Mouse (Mus musculus) testis, adult 2 months (tissue): Measurements from ENCODE around the gene 4931406C07Rik. TPM values are rescaled to one million over a fixed set of nuclear protein-coding genes. Genes with fewer than 3 reads are reported as not detected.

Experiments
- H3K27ac ChIP-seq: fragments of 200-500 bp; 2 replicates; pipeline ENCODE4 v1.5.1; 2012; ENCODE audit warnings: low read depth, low read length; ENCODE audit not compliant: control insufficient read depth, insufficient read depth
- H3K27me3 ChIP-seq: fragments of 200-500 bp; 2 replicates; pipeline ENCODE4 v1.6.1; 2012; ENCODE audit warnings: mild to moderate bottlenecking, low read length, moderate library complexity; ENCODE audit not compliant: control insufficient read depth, insufficient read depth
- H3K36me3 ChIP-seq: fragments of 200-500 bp; 2 replicates; pipeline ENCODE4 v1.6.1; 2012; ENCODE audit warnings: mild to moderate bottlenecking, low read length; ENCODE audit not compliant: control insufficient read depth, insufficient read depth
- H3K4me1 ChIP-seq: fragments of 200-500 bp; 2 replicates; pipeline ENCODE4 v1.6.1; 2012; ENCODE audit warnings: low read length; ENCODE audit not compliant: control insufficient read depth, insufficient read depth
- H3K4me3 ChIP-seq: fragments of 200-500 bp; 2 replicates; pipeline ENCODE4 v1.5.1; 2012; ENCODE audit warnings: low read depth, mild to moderate bottlenecking, low read length, moderate library complexity, mixed read lengths; ENCODE audit not compliant: control insufficient read depth
- CTCF ChIP-seq: fragments of 200-500 bp; IDR thresholded peaks from 2 replicates; pipeline ENCODE4 v1.5.1; 2012; ENCODE audit warnings: low read depth, mild to moderate bottlenecking, inconsistent platforms, low read length, moderate library complexity; ENCODE audit not compliant: control insufficient read depth, insufficient read depth, insufficient replicate concordance
- POLR2A ChIP-seq: fragments of 200-500 bp; IDR thresholded peaks from 2 replicates; pipeline ENCODE4 v1.6.1; 2012; ENCODE audit warnings: low read depth, mild to moderate bottlenecking, inconsistent platforms, low read length, moderate library complexity; ENCODE audit not compliant: control insufficient read depth
- polyA plus RNA-seq: library from polyadenylated mRNA; depleted of rRNA; stranded (reverse); fragments of >200 nt; gene quantifications from 2 replicates; pipeline ENCODE4 v1.2.3, GENCODE M21; 2012

4931406C07Rik gene
- polyA plus RNA-seq, 1 experiment, result 17.7 TPM

DNA sequence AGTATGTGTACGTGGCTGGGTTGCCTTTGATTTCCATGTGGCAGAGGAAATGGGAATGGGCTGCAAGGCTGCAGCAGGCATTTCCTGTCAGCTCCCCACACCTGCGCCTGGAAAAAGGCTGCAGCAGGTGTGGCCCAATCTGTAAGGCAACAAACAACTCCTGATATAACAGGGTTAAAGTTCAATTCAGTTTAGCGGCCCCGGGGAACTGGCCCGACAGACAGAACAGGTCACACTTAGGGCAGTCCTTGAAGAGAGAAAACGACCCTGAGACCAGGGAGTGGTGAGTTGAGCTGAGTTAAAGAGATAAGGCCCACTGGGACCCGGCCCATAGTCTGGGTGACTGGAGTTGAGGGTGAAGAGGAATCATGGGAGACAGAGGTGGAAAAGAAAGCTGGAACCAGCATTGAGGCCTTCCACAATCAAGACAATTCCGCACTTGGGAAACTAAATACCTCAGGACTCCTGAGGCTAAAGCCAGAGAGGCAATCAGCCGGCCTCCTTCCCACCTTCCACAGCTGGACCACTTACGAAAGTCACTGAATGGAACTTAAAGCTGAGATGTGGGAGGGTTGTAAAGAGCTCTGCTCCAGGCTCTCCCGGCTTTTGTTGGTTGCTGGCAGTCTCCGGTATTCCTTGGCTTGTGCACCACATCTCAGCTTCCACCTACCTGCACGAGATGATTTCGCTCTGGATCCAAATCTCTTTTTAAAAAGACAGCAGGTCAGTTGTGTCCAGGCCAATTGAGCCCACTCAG lies 60.8 kb downstream of the 4931406C07Rik start:
- no peak for TF ChIP-seq CTCF
- no peak for TF ChIP-seq POLR2A

DNA sequence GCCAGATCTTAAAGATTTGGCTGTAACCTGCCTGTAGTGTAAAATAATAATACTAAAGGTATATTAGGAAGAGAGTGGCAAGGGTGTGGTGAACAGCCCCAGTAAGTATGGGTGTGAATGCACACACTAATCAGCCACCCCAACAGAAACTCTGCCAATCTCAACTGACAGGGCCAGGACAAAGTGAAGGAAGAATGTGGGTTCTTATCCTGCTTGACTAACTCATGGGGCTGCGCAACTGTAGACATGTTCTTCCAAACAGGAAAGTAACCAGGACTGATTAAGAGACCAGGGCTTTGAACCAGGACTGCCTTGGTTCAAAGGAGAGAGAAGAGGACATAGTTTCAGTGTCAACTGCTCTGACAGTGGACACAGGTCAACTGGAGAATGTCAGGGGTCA lies 64.1 kb downstream of the 4931406C07Rik start:
- H3K27ac ChIP-seq, result no peak overlapping the region
- TF ChIP-seq CTCF (no peak), POLR2A (no peak)
- H3K4me1 ChIP-seq, result peaks cover 12% of the 10 kb centered on the region
- no peak overlapping the region for H3K4me3 ChIP-seq
- H3K36me3 ChIP-seq, result no peaks in the 10 kb centered on the region
- H3K27me3 ChIP-seq, result no peaks in the 10 kb centered on the region

More for the DNA sequence above, 60.8 kb downstream of the 4931406C07Rik start:
- Histone ChIP-seq H3K4me1 (no peaks in the 10 kb centered on the region), H3K36me3 (no peaks in the 10 kb centered on the region), H3K27ac (no peak overlapping the region), H3K4me3 (no peak overlapping the region), H3K27me3 (no peaks in the 10 kb centered on the region)

DNA sequence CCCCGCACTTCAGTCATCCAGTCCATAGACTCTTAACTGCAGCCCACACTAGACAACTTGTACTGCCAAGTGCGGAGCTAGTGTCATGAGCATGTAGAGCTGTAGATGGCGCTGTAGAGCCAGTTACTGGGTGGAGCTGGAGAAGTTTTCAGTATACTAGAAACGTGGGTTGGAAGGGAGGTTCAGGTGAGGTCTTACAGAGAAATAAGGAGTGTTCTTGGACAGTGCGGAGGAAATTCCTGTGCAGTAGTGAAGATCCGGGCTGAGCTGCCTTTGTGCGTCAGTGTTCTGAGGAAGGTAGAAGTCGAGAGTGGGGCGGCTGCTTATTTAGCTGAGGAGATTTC lies 64.7 kb downstream of the 4931406C07Rik start:
- Histone ChIP-seq H3K4me1 (peaks cover 12% of the 10 kb centered on the region), H3K4me3 (no peak overlapping the region), H3K36me3 (no peaks in the 10 kb centered on the region), H3K27ac (no peak overlapping the region), H3K27me3 (no peaks in the 10 kb centered on the region)
- TF ChIP-seq POLR2A, result no peak
- TF ChIP-seq CTCF, result peak; percentile 47; the same call in 1 of the 2 replicates

DNA sequence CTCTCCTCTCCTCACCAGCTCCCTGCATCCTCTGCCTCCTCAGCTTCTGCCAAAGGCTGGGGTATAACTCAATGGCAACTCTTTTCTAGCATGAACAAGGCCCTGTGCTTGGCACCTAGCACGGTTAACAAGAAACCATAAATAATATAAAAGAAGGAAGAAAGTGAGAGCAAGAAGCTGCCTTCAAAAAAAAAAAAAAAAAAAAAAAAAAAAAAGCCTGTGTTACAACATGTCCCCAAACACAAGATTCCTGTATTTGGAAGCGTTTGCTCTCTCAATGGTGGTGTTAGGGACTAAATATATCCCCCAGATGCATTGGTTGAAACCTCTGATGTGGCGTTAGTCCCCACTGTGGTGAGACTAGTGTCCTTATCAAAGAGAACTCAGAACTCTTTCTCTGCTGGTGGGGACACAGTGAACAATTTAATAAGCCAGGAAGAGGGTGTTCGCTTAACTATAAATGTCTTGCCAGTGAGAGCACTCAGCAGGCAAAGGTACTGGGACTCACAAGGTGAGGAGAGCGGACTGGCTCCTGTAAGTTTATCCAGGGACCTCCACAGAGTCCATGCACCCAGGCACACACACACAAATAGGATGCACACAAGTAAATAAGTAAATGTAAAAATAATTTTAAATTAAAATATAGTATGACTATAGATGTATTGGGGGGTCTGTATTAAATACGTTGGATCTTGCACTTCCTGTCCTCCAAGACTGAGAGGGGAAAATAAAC lies 65.2 kb downstream of the 4931406C07Rik start:
- Histone ChIP-seq H3K27ac (no peak overlapping the region), H3K4me3 (no peak overlapping the region), H3K36me3 (no peaks in the 10 kb centered on the region), H3K4me1 (peaks cover 12% of the 10 kb centered on the region), H3K27me3 (no peaks in the 10 kb centered on the region)
- TF ChIP-seq POLR2A (no peak), CTCF (no peak)

DNA sequence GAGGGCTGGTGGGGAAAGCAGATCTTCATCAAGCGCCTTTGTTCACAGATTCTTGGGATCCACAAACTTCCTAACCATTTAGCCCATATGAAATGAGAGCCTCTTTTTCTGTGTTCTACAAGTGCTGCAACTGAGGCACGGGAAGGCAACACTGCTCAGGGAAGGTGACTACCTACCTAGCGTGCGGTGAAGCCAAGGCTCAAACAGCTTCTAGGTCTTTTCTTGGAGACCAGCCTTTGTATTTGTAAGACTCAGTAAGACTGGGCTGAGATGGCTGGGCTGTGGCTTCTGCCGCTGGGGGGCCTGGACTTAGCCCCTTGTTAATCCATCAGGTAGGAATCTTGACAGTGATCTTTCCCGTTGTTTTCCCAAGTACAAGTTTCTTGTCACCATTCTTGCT lies 66.2 kb downstream of the 4931406C07Rik start:
- TF ChIP-seq POLR2A, result no peak
- no peak for TF ChIP-seq CTCF
- Histone ChIP-seq H3K4me1 (peaks cover 12% of the 10 kb centered on the region), H3K27me3 (no peaks in the 10 kb centered on the region), H3K36me3 (no peaks in the 10 kb centered on the region), H3K4me3 (no peak overlapping the region), H3K27ac (no peak overlapping the region)

DNA sequence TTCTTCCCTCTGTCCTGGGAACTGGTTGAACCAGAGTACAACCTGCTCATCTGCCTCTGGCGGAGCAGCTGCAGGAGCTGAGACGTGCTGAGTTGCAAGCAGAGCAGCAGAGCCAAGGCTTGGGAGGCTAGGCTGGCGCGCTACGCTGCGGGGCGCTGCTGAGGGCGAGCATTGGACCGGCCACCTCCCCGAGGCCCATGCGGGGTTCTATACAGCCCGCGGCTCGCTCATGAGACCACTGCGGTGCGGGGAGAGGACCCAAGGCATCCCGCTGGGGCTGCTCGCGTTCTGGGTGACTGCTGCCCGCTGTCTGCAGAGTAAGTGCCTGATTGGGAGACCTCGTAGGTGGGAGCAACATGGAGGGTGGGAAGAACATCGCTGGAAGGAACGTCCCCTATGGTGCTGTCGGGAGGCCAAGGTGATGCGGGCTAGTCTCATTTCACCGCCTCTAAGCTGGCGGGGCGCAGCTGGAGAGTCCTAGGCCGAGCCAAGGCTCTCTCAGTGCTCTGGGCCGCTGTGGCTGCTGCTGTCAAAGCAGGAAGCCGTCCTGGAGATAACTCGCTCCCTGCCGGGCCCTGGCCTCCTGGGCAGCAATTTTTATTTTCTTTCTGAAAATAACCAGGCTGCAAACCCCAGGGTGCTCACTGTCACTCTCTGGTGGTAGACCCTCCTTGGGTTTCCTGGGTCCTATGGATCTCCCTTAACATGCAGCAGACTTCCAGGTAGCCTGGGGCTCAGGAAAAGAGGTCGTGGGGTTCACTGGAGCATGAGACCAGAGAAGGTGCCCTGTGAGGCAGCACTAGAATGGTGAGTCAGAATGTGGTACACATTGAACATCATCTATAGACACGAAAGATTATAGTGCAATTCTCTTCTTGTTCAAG lies 67.0 kb downstream of the 4931406C07Rik start, which contains the start of gene Vstm5:
TSS of gene Vstm5 (plus strand) at position 4 of the 884 bp plus-strand sequence.
- Histone ChIP-seq H3K4me3 (peak within 1 kb of the TSS; percentile 63), H3K36me3 (no peaks in the 10 kb centered on the region), H3K27ac (no peak within 1 kb of the TSS), H3K4me1 (peaks cover 12% of the 10 kb centered on the region), H3K27me3 (no peaks in the 10 kb centered on the region)
- TF ChIP-seq POLR2A (no peak), CTCF (no peak)

DNA sequence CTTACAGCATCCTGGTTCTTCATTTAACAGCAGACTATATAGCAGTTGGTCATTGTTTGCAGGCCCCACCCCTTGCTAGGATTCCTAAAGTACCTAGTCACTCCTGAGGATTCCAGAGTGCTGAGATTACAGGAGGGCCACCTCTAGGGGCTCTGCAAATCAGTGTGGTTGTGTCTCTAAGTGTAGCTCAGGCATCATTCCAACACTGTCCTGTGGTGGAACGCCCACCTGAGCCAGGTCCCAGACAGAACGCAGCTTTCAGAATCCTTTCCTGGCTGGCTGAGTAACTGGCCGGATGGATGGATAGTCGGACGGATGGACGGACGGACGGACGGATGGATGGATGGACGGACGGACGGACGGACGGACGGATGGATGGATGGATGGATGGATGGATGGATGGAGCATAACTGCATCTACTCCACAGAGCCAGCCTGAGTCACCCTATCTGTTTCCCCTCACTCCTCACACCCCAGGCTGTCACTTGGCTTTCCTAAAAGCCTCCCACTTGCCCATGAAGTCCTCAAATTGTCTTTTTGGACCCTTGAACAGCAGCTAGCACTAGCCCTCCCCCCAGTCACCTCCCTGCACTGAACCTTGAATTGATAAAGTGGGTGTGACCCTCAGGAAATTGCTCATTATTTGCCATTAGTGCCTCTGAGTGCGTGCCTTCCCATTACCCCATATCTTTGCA lies 67.8 kb downstream of the 4931406C07Rik start:
- TF ChIP-seq CTCF (0 out of 2 replicates have a peak, but pooled peaks have one; percentile 3), POLR2A (no peak)
- H3K36me3 ChIP-seq, result no peaks in the 10 kb centered on the region
- H3K4me1 ChIP-seq, result peaks cover 12% of the 10 kb centered on the region
- H3K27me3 ChIP-seq, result no peaks in the 10 kb centered on the region
- no peak overlapping the region for H3K27ac ChIP-seq
- peak overlapping the region; percentile 63; the same call in 1 of the 2 replicates for H3K4me3 ChIP-seq
